Mouse (Mus musculus): ENCODE measurements around the gene Hao2. TPM values are rescaled to one million over a fixed set of nuclear protein-coding genes. Genes with fewer than 3 reads are reported as not detected.

Hao2 gene
- not detected in 2 replicates for polyA plus RNA-seq (2012; ENCODE audit: insufficient read depth, insufficient read length, missing spikeins)

GRCm38 (mm10) chr3:98893057-98893772 is at the start of gene Hao2:
Gene Hao2 (minus strand): TSS chr3:98893239.
- H3K4me1 ChIP-seq (ENCODE audit: control insufficient read depth, insufficient read depth, low read length), result no peaks in the 10 kb centered on the region
- no peak within 1 kb of the TSS for H3K27ac ChIP-seq (ENCODE audit: insufficient read depth, low read depth, low read length)
- TF ChIP-seq POLR2A (IDR thresholded peaks at IDR 0.05; ENCODE audit: borderline replicate concordance, low read depth, low read length) (no peak), CTCF (IDR thresholded peaks at IDR 0.05; ENCODE audit: low read depth, low read length) (no peak)
- H3K4me3 ChIP-seq (ENCODE audit: insufficient read depth, low read length), result no peak within 1 kb of the TSS

- H3K4me1 ChIP-seq (ENCODE audit: control insufficient read depth, insufficient read depth, low read length), result no peaks in the 10 kb centered on the region
- TF ChIP-seq CTCF (IDR thresholded peaks at IDR 0.05; ENCODE audit: low read depth, low read length), result no peak
- TF ChIP-seq POLR2A (IDR thresholded peaks at IDR 0.05; ENCODE audit: borderline replicate concordance, low read depth, low read length), result no peak
- no peak overlapping the region for H3K4me3 ChIP-seq (ENCODE audit: insufficient read depth, low read length)
Measured at GRCm38 (mm10) chr3:98941601-98942000, 48.6 kb upstream of the Hao2 start.

GRCm38 (mm10) chr3:98941066-98941551 is 48.1 kb upstream of the Hao2 start:
- H3K4me1 ChIP-seq (ENCODE audit: control insufficient read depth, insufficient read depth, low read length), result no peaks in the 10 kb centered on the region
- no peak for TF ChIP-seq POLR2A (IDR thresholded peaks at IDR 0.05; ENCODE audit: borderline replicate concordance, low read depth, low read length)
- TF ChIP-seq CTCF (IDR thresholded peaks at IDR 0.05; ENCODE audit: low read depth, low read length), result no peak
- H3K4me3 ChIP-seq (ENCODE audit: insufficient read depth, low read length), result no peak overlapping the region
- no peak overlapping the region for H3K27ac ChIP-seq (ENCODE audit: insufficient read depth, low read depth, low read length)

More at GRCm38 (mm10) chr3:98941601-98942000, 48.6 kb upstream of the Hao2 start:
- no peak overlapping the region for H3K27ac ChIP-seq (ENCODE audit: insufficient read depth, low read depth, low read length)

- no peak for TF ChIP-seq POLR2A (IDR thresholded peaks at IDR 0.05; ENCODE audit: borderline replicate concordance, low read depth, low read length)
- TF ChIP-seq CTCF (IDR thresholded peaks at IDR 0.05; ENCODE audit: low read depth, low read length), result no peak
- H3K27ac ChIP-seq (ENCODE audit: insufficient read depth, low read depth, low read length), result no peak overlapping the region
- no peak overlapping the region for H3K4me3 ChIP-seq (ENCODE audit: insufficient read depth, low read length)
- no peaks in the 10 kb centered on the region for H3K4me1 ChIP-seq (ENCODE audit: control insufficient read depth, insufficient read depth, low read length)
Measured at GRCm38 (mm10) chr3:98940225-98940624, 47.2 kb upstream of the Hao2 start.

- no peak overlapping the region for H3K4me3 ChIP-seq (ENCODE audit: insufficient read depth, low read length)
- H3K27ac ChIP-seq (ENCODE audit: insufficient read depth, low read depth, low read length), result no peak overlapping the region
- no peak for TF ChIP-seq POLR2A (IDR thresholded peaks at IDR 0.05; ENCODE audit: borderline replicate concordance, low read depth, low read length)
- TF ChIP-seq CTCF (IDR thresholded peaks at IDR 0.05; ENCODE audit: low read depth, low read length), result no peak
- H3K4me1 ChIP-seq (ENCODE audit: control insufficient read depth, insufficient read depth, low read length), result no peaks in the 10 kb centered on the region
Measured at GRCm38 (mm10) chr3:98936446-98936845, 43.4 kb upstream of the Hao2 start.

GRCm38 (mm10) chr3:98934601-98935000 is 41.6 kb upstream of the Hao2 start:
- Histone ChIP-seq H3K27ac (ENCODE audit: insufficient read depth, low read depth, low read length) (no peak overlapping the region), H3K4me1 (ENCODE audit: control insufficient read depth, insufficient read depth, low read length) (no peaks in the 10 kb centered on the region), H3K4me3 (ENCODE audit: insufficient read depth, low read length) (no peak overlapping the region)
- TF ChIP-seq POLR2A (IDR thresholded peaks at IDR 0.05; ENCODE audit: borderline replicate concordance, low read depth, low read length), result no peak
- TF ChIP-seq CTCF (IDR thresholded peaks at IDR 0.05; ENCODE audit: low read depth, low read length), result no peak

- Histone ChIP-seq H3K27ac (ENCODE audit: insufficient read depth, low read depth, low read length) (no peak overlapping the region), H3K4me3 (ENCODE audit: insufficient read depth, low read length) (no peak overlapping the region), H3K4me1 (ENCODE audit: control insufficient read depth, insufficient read depth, low read length) (no peaks in the 10 kb centered on the region)
- TF ChIP-seq CTCF (IDR thresholded peaks at IDR 0.05; ENCODE audit: low read depth, low read length), result no peak
- TF ChIP-seq POLR2A (IDR thresholded peaks at IDR 0.05; ENCODE audit: borderline replicate concordance, low read depth, low read length), result no peak
Measured at GRCm38 (mm10) chr3:98934041-98934440, 41.0 kb upstream of the Hao2 start.

- Histone ChIP-seq H3K27ac (ENCODE audit: insufficient read depth, low read depth, low read length) (no peak overlapping the region), H3K4me1 (ENCODE audit: control insufficient read depth, insufficient read depth, low read length) (no peaks in the 10 kb centered on the region), H3K4me3 (ENCODE audit: insufficient read depth, low read length) (no peak overlapping the region)
- no peak for TF ChIP-seq CTCF (IDR thresholded peaks at IDR 0.05; ENCODE audit: low read depth, low read length)
- no peak for TF ChIP-seq POLR2A (IDR thresholded peaks at IDR 0.05; ENCODE audit: borderline replicate concordance, low read depth, low read length)
Measured at GRCm38 (mm10) chr3:98932421-98932820, 39.4 kb upstream of the Hao2 start.

- H3K4me3 ChIP-seq (ENCODE audit: insufficient read depth, low read length), result no peak overlapping the region
- H3K27ac ChIP-seq (ENCODE audit: insufficient read depth, low read depth, low read length), result no peak overlapping the region
- no peaks in the 10 kb centered on the region for H3K4me1 ChIP-seq (ENCODE audit: control insufficient read depth, insufficient read depth, low read length)
- TF ChIP-seq CTCF (IDR thresholded peaks at IDR 0.05; ENCODE audit: low read depth, low read length) (no peak), POLR2A (IDR thresholded peaks at IDR 0.05; ENCODE audit: borderline replicate concordance, low read depth, low read length) (no peak)
Measured at GRCm38 (mm10) chr3:98931836-98932235, 38.8 kb upstream of the Hao2 start.

- H3K4me3 ChIP-seq (ENCODE audit: insufficient read depth, low read length), result no peak overlapping the region
- TF ChIP-seq CTCF (IDR thresholded peaks at IDR 0.05; ENCODE audit: low read depth, low read length) (no peak), POLR2A (IDR thresholded peaks at IDR 0.05; ENCODE audit: borderline replicate concordance, low read depth, low read length) (no peak)
- no peaks in the 10 kb centered on the region for H3K4me1 ChIP-seq (ENCODE audit: control insufficient read depth, insufficient read depth, low read length)
- H3K27ac ChIP-seq (ENCODE audit: insufficient read depth, low read depth, low read length), result no peak overlapping the region
Measured at GRCm38 (mm10) chr3:98920417-98920816, 27.4 kb upstream of the Hao2 start.
